Mouse (Mus musculus) small intestine, adult 2 months (tissue): ENCODE data around the gene Ggcx.

Experiments used
- CTCF ChIP-seq: fragments of 200-500 bp; IDR thresholded peaks from 2 replicates; pipeline ENCODE4 v1.5.1; 2012; ENCODE audit warnings: low read depth, mild to moderate bottlenecking, control low read depth, inconsistent platforms, low read length, moderate library complexity, mixed read lengths; ENCODE audit not compliant: insufficient replicate concordance, insufficient read length; ENCODE audit errors: extremely low read depth
- POLR2A ChIP-seq: fragments of 200-500 bp; IDR thresholded peaks from 2 replicates; pipeline ENCODE4 v1.6.1; 2012; ENCODE audit warnings: low read depth, mild to moderate bottlenecking, control low read depth, inconsistent platforms, low read length, moderate library complexity

- TF ChIP-seq POLR2A (no peak), CTCF (no peak)
Measured at GRCm38 (mm10) chr6:72387816-72388215, 26.3 kb upstream of the Ggcx start.
